Mouse (Mus musculus) MEL (cell line): ENCODE measurements around the gene Grk5. TPM values are rescaled to one million over a fixed set of nuclear protein-coding genes. Genes with fewer than 3 reads are reported as not detected.

Experiments used
- DNase-seq: peaks from one replicate; pipeline ENCODE4 v3.0.0; 2011; ENCODE audit warnings: low read depth, low spot score
- H3K27ac ChIP-seq: 2 replicates; pipeline ENCODE4 v1.5.1; 2012; ENCODE audit warnings: low read depth, mild to moderate bottlenecking, control low read depth, low read length, moderate library complexity; ENCODE audit not compliant: control insufficient read depth
- H3K27me3 ChIP-seq, 2 experiments: fragments of 150-350 bp in 1 of 2; sonication (generic) in 1 of 2; 2 replicates each; pipeline ENCODE4 v1.6.1; 2012; ENCODE audit warnings: low read length in 2 of 2, mild to moderate bottlenecking in 2 of 2, improper control_type of control experiment in 1 of 2, moderate library complexity in 1 of 2; ENCODE audit not compliant: insufficient read depth in 2 of 2, control insufficient read depth in 1 of 2
- H3K36me3 ChIP-seq, 2 experiments: 2 replicates each; pipeline ENCODE4 v1.6.1; 2012 to 2014; ENCODE audit warnings: low read length in 2 of 2, improper control_type of control experiment in 1 of 2, inconsistent platforms in 1 of 2, mild to moderate bottlenecking in 1 of 2; ENCODE audit not compliant: insufficient read depth in 2 of 2, control insufficient read depth in 1 of 2
- H3K4me1 ChIP-seq, 2 experiments: fragments of 150-350 bp in 1 of 2; sonication (generic) in 1 of 2; 2 replicates each; pipeline ENCODE4 v1.6.1; 2012; ENCODE audit warnings: low read length in 2 of 2, improper control_type of control experiment in 1 of 2, mild to moderate bottlenecking in 1 of 2; ENCODE audit not compliant: insufficient read depth in 2 of 2, control insufficient read depth in 1 of 2
- H3K4me3 ChIP-seq, 2 experiments: fragments of 150-350 bp in 1 of 2; sonication (generic) in 1 of 2; 2 replicates each; pipeline ENCODE4 v1.5.1; 2012; ENCODE audit warnings: low read depth in 2 of 2, low read length in 2 of 2, mild to moderate bottlenecking in 2 of 2, moderate library complexity in 2 of 2, control low read depth in 1 of 2, improper control_type of control experiment in 1 of 2; ENCODE audit not compliant: control insufficient read depth in 1 of 2, insufficient read depth in 1 of 2
- H3K79me2 ChIP-seq: 2 replicates; pipeline ENCODE4 v1.6.1; 2012; ENCODE audit warnings: mild to moderate bottlenecking, low read length, moderate library complexity; ENCODE audit not compliant: control insufficient read depth, poor library complexity, insufficient read depth
- H3K9ac ChIP-seq: 2 replicates; pipeline ENCODE4 v1.6.1; 2012; ENCODE audit warnings: low read depth, mild to moderate bottlenecking, control low read depth, low read length, moderate library complexity; ENCODE audit not compliant: control insufficient read depth, poor library complexity, severe bottlenecking
- H3K9me3 ChIP-seq: fragments of 150-350 bp; sonication (generic); replicated peaks from 2 replicates; pipeline ENCODE4 v1.6.1; 2012; ENCODE audit warnings: mild to moderate bottlenecking, low read length, improper control_type of control experiment, moderate library complexity; ENCODE audit not compliant: insufficient read depth
- CHD1 ChIP-seq: IDR thresholded peaks from 2 replicates; pipeline ENCODE4 v1.6.1; 2012; ENCODE audit warnings: low read depth, mild to moderate bottlenecking, inconsistent platforms, low read length, improper control_type of control experiment
- CHD2 ChIP-seq: IDR thresholded peaks from 2 replicates; pipeline ENCODE4 v1.6.1; 2011; ENCODE audit warnings: low read length, improper control_type of control experiment
- CTCF ChIP-seq, 3 experiments: IDR thresholded peaks in 2 of 3; conservative IDR thresholded peaks in 1 of 3; 2 replicates each; pipeline ENCODE4 v1.5.1; 2011 to 2012; ENCODE audit warnings: low read length in 3 of 3, low read depth in 2 of 3, mild to moderate bottlenecking in 2 of 3, improper control_type of control experiment in 1 of 3, inconsistent platforms in 1 of 3, mixed read lengths in 1 of 3, moderate library complexity in 1 of 3; ENCODE audit not compliant: control insufficient read depth in 1 of 3, insufficient read depth in 1 of 3, poor library complexity in 1 of 3, severe bottlenecking in 1 of 3
- ELF1 ChIP-seq: IDR thresholded peaks from 2 replicates; pipeline ENCODE4 v1.6.1; 2014; ENCODE audit warnings: low read depth, mild to moderate bottlenecking, inconsistent platforms, low read length, improper control_type of control experiment, moderate library complexity
- EP300 ChIP-seq, 2 experiments: IDR thresholded peaks; 2 replicates each; pipeline ENCODE4 v1.6.1; 2011; ENCODE audit warnings: improper control_type of control experiment in 2 of 2, low read length in 2 of 2, low read depth in 1 of 2, mild to moderate bottlenecking in 1 of 2
- ETS1 ChIP-seq: IDR thresholded peaks from 2 replicates; pipeline ENCODE4 v1.6.1; 2012; ENCODE audit warnings: low read depth, mild to moderate bottlenecking, inconsistent platforms, low read length, improper control_type of control experiment, moderate library complexity
- GATA1 ChIP-seq: IDR thresholded peaks from 2 replicates; pipeline ENCODE4 v1.6.1; 2011; ENCODE audit warnings: low read depth, low read length, improper control_type of control experiment
- MAZ ChIP-seq: IDR thresholded peaks from 2 replicates; pipeline ENCODE4 v1.6.1; 2012; ENCODE audit warnings: low read depth, mild to moderate bottlenecking, inconsistent platforms, low read length, improper control_type of control experiment
- MXI1 ChIP-seq: IDR thresholded peaks from 2 replicates; pipeline ENCODE4 v1.6.1; 2011; ENCODE audit warnings: mild to moderate bottlenecking, low read depth, low read length, improper control_type of control experiment
- MYB ChIP-seq: IDR thresholded peaks from 2 replicates; pipeline ENCODE4 v1.6.1; 2011; ENCODE audit warnings: mild to moderate bottlenecking, low read depth, low read length, improper control_type of control experiment
- MYC ChIP-seq: IDR thresholded peaks from 2 replicates; pipeline ENCODE4 v1.6.1; 2011; ENCODE audit warnings: low read depth, mild to moderate bottlenecking, low read length, improper control_type of control experiment, moderate library complexity
- NELFE ChIP-seq: IDR thresholded peaks from 2 replicates; pipeline ENCODE4 v1.6.1; 2011; ENCODE audit warnings: low read depth, low read length, improper control_type of control experiment
- NRF1 ChIP-seq: IDR thresholded peaks from 2 replicates; pipeline ENCODE4 v1.6.1; 2014; ENCODE audit warnings: low read depth, mild to moderate bottlenecking, inconsistent platforms, low read length, improper control_type of control experiment, moderate library complexity; ENCODE audit not compliant: poor library complexity, insufficient read depth, severe bottlenecking
- POLR2A ChIP-seq, 2 experiments: IDR thresholded peaks; 2 replicates each; pipeline ENCODE4 v1.6.1; 2011 to 2012; ENCODE audit warnings: low read length in 2 of 2, mild to moderate bottlenecking in 2 of 2, control low read depth in 1 of 2, improper control_type of control experiment in 1 of 2, low read depth in 1 of 2, moderate library complexity in 1 of 2; ENCODE audit not compliant: control insufficient read depth in 1 of 2, insufficient read depth in 1 of 2, poor library complexity in 1 of 2
- POLR2AphosphoS2 ChIP-seq: IDR thresholded peaks from 2 replicates; pipeline ENCODE4 v1.6.1; 2011; ENCODE audit warnings: low read length, improper control_type of control experiment
- POLR2AphosphoS5 ChIP-seq: IDR thresholded peaks from 2 replicates; pipeline ENCODE4 v1.6.1; 2012; ENCODE audit warnings: low read depth, borderline replicate concordance, mild to moderate bottlenecking, inconsistent platforms, low read length, moderate library complexity, mixed read lengths
- RAD21 ChIP-seq: IDR thresholded peaks from 2 replicates; pipeline ENCODE4 v1.6.1; 2011; ENCODE audit warnings: mild to moderate bottlenecking, low read depth, low read length, improper control_type of control experiment
- RCOR1 ChIP-seq: IDR thresholded peaks from 2 replicates; pipeline ENCODE4 v1.6.1; 2012; ENCODE audit warnings: low read depth, mild to moderate bottlenecking, inconsistent platforms, low read length, improper control_type of control experiment
- SIN3A ChIP-seq: IDR thresholded peaks from 2 replicates; pipeline ENCODE4 v1.6.1; 2012; ENCODE audit warnings: low read length, improper control_type of control experiment, inconsistent platforms
- SMC3 ChIP-seq: IDR thresholded peaks from 2 replicates; pipeline ENCODE4 v1.6.1; 2011; ENCODE audit warnings: low read depth, low read length, improper control_type of control experiment
- TAL1 ChIP-seq: IDR thresholded peaks from 2 replicates; pipeline ENCODE4 v1.6.1; 2012; ENCODE audit warnings: mild to moderate bottlenecking, inconsistent platforms, low read length, moderate library complexity, mixed read lengths
- TBP ChIP-seq: IDR thresholded peaks from 2 replicates; pipeline ENCODE4 v1.8.0; 2011; ENCODE audit warnings: low read depth, low read length, improper control_type of control experiment
- TCF12 ChIP-seq: IDR thresholded peaks from 2 replicates; pipeline ENCODE4 v1.6.1; 2014; ENCODE audit warnings: low read depth, mild to moderate bottlenecking, inconsistent platforms, low read length, improper control_type of control experiment, moderate library complexity
- USF1 ChIP-seq: IDR thresholded peaks from 2 replicates; pipeline ENCODE4 v1.6.1; 2014; ENCODE audit warnings: low read depth, mild to moderate bottlenecking, inconsistent platforms, low read length, improper control_type of control experiment, moderate library complexity
- ZC3H11A ChIP-seq: IDR thresholded peaks from 2 replicates; pipeline ENCODE4 v1.6.1; 2012; ENCODE audit warnings: low read depth, mild to moderate bottlenecking, inconsistent platforms, low read length, improper control_type of control experiment
- ZMIZ1 ChIP-seq: IDR thresholded peaks from 2 replicates; pipeline ENCODE4 v1.6.1; 2012; ENCODE audit warnings: low read depth, mild to moderate bottlenecking, inconsistent platforms, low read length, improper control_type of control experiment, moderate library complexity
- ZNF384 ChIP-seq: IDR thresholded peaks from 2 replicates; pipeline ENCODE4 v1.6.1; 2012; ENCODE audit warnings: low read depth, mild to moderate bottlenecking, inconsistent platforms, low read length, improper control_type of control experiment
- polyA plus RNA-seq, 2 experiments: library from polyadenylated mRNA; stranded (reverse) in 1 of 2; unstranded in 1 of 2; fragments of >175 nt in 1 of 2; fragments of >200 nt in 1 of 2; gene quantifications; 2 replicates each; pipeline versions ENCODE4 v1.2.1 to v1.2.4; 2012; ENCODE audit warnings: low replicate concordance in 2 of 2, low read depth in 1 of 2; ENCODE audit not compliant: insufficient read length in 2 of 2, insufficient read depth in 1 of 2, missing spikeins in 1 of 2
- total RNA-seq: library from RNA; depleted of rRNA; stranded (reverse); fragments of 300-350 nt; gene quantifications from 2 replicates; pipeline ENCODE4 v1.2.3, GENCODE M21; 2012

Gene Grk5
- total and polyA plus RNA-seq, 3 experiments: 4.2 to 8.1 TPM; not detected in 1

- H3K9ac ChIP-seq: no peak overlapping the region
- no peaks in the 10 kb centered on the region for H3K9me3 ChIP-seq
- no peak overlapping the region for H3K4me3 ChIP-seq
- peaks cover 19 to 21% of the 10 kb centered on the region in 2 experiments for H3K4me1 ChIP-seq
- TF ChIP-seq CHD2: no peak
- no peak for TF ChIP-seq RAD21
- no peak for TF ChIP-seq MYB
- 0 out of 2 replicates have a peak, but pooled peaks have one; percentile 13 for TF ChIP-seq RCOR1
- TF ChIP-seq POLR2AphosphoS5: no peak
- TF ChIP-seq ETS1: no peak
- no peak for TF ChIP-seq SIN3A
- no peak for TF ChIP-seq TBP
- no peak for TF ChIP-seq ZMIZ1
- TF ChIP-seq TAL1: no peak
- TF ChIP-seq NRF1: no peak
- TF ChIP-seq SMC3: no peak
- TF ChIP-seq USF1: no peak
- no peak for TF ChIP-seq POLR2A (IDR thresholded peaks at IDR 0.05; ENCODE audit: control insufficient read depth in 1 of 2, insufficient read depth in 1 of 2, low read depth in 1 of 2, low read length in 2 of 2, poor library complexity in 1 of 2)
- TF ChIP-seq ZC3H11A: no peak
- TF ChIP-seq MAZ: no peak
- TF ChIP-seq MXI1: peak; percentile 23; the same call in 1 of the 2 replicates
- no peak for TF ChIP-seq ZNF384
- TF ChIP-seq ELF1: peak; percentile 66; the same call in 1 of the 2 replicates
- no peak for TF ChIP-seq NELFE
- no peak for TF ChIP-seq POLR2AphosphoS2
- TF ChIP-seq EP300 (IDR thresholded peaks at IDR 0.05; ENCODE audit: low read depth in 1 of 2, low read length in 2 of 2): peak in 1 of 2 experiments; percentile 50; a peak in 1 of 4 replicates
- TF ChIP-seq CTCF (IDR thresholded peaks at IDR 0.05 in 2 of 3, conservative IDR thresholded peaks at IDR 0.05 in 1 of 3; ENCODE audit: control insufficient read depth in 1 of 3, insufficient read depth in 1 of 3, low read depth in 2 of 3, low read length in 3 of 3, poor library complexity in 1 of 3, severe bottlenecking in 1 of 3): no peak
- TF ChIP-seq MYC: peak; percentile 75; the same call in 1 of the 2 replicates
- no peak for TF ChIP-seq CHD1
- TF ChIP-seq TCF12: no peak
- no peak for TF ChIP-seq GATA1
- peaks cover 0 to 26% of the 10 kb centered on the region in 2 experiments; a peak in 2 of 4 replicates for H3K36me3 ChIP-seq
- no peak overlapping the region for H3K27ac ChIP-seq
- H3K27me3 ChIP-seq: no peaks in the 10 kb centered on the region
- H3K79me2 ChIP-seq: no peaks in the 10 kb centered on the region
- DNase-seq: peak; percentile 81
Observed at GRCm38 (mm10) chr19:60910304-60910703, 20.8 kb downstream of the Grk5 start.
